Mouse (Mus musculus): ENCODE results near the gene Ptprm. TPM values are rescaled to one million over a fixed set of nuclear protein-coding genes. Genes with fewer than 3 reads are reported as not detected.

Ptprm gene
- polyA plus RNA-seq, 1 experiment from 2014 or later = 7.0 TPM

DNA sequence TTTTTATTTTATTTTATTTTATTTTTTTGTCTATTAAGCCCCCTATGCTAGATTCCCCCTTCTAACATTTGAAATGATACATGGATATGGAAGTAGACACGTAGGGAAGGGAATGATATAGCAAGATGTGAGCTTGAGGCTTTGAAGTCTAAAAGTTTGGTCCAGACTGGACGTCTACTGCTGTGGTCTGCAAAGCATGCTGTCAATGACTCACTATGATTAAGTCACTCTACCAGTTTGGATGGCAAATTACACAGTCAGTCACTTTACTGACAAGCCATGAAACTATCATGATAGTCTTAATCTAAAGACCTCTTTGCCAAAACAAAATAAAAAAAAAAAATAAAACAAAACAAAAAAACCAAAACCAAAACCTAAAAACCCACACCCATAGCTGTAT, 363.5 kb downstream of the Ptprm start:
- Histone ChIP-seq H3K4me3 (ENCODE audit: low read length) (no peak overlapping the region), H3K4me1 (ENCODE audit: control insufficient read depth, insufficient read depth, low read length) (no peaks in the 10 kb centered on the region), H3K4me2 (ENCODE audit: low read depth, low read length) (no peak overlapping the region), H3K27ac (ENCODE audit: low read length) (no peak overlapping the region), H3K27me3 (replicated peaks; ENCODE audit: control insufficient read depth, insufficient read depth, low read length) (no peaks in the 10 kb centered on the region), H3K9me3 (ENCODE audit: control insufficient read depth, low read length) (no peaks in the 10 kb centered on the region), H3K9ac (ENCODE audit: low read depth, low read length) (no peak overlapping the region), H3K36me3 (ENCODE audit: control insufficient read depth, insufficient read depth, low read length) (no peaks in the 10 kb centered on the region)
- no peak for ATAC-seq
- WGBS = 67% methylated on average over 2 of the region's 2 CpGs

DNA sequence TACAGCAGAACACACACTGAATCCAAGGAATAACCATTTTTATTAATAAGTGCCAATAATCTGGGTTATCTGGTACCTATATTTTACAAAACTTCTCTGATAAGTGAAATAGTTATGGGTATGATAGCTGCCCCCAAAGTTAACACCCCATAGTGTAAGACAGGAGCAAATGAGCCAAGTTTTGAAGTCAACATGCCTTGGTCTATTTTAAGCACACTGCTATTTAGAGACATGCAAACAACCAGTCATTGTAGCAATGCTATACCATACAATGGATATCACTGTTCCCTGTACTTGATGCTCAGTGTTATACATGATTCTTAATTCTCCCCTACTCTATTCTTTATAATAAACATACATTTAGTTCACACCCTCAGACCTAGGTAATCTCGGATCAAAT, 366.2 kb downstream of the Ptprm start:
- WGBS = 91% methylated on average over 1 of the region's 1 CpGs
- no peaks in the 10 kb centered on the region for H3K9me3 ChIP-seq (ENCODE audit: control insufficient read depth, low read length)

DNA sequence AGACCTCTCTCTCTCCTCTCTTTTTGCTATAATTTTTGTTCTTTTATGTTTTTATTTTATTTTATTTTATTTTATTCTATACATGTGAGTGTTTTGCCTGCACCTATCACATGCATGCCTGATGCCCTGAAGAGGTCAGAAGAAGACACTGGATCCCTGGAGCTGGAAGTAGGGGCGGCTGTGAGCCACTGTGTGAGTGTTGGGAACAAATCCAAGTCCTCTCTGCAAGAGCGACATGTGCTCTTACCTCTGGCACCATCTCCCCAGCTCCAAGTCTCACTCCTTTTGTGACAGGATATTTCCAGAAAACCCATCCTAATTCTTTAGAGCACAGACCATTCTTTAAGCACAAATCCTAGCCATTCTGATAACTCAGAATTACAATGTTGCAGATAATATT, 372.6 kb downstream of the Ptprm start:
- no peak overlapping the region for H3K27ac ChIP-seq (ENCODE audit: low read length)
- no peak overlapping the region for H3K4me3 ChIP-seq (ENCODE audit: low read length)
- no peaks in the 10 kb centered on the region for H3K4me1 ChIP-seq (ENCODE audit: control insufficient read depth, insufficient read depth, low read length)
- H3K4me2 ChIP-seq (ENCODE audit: low read depth, low read length) = no peak overlapping the region
- no peaks in the 10 kb centered on the region for H3K27me3 ChIP-seq (replicated peaks; ENCODE audit: control insufficient read depth, insufficient read depth, low read length)
- H3K9ac ChIP-seq (ENCODE audit: low read depth, low read length) = no peak overlapping the region
- H3K36me3 ChIP-seq (ENCODE audit: control insufficient read depth, insufficient read depth, low read length) = no peaks in the 10 kb centered on the region
- ATAC-seq = no peak
- no peaks in the 10 kb centered on the region for H3K9me3 ChIP-seq (ENCODE audit: control insufficient read depth, low read length)
- WGBS = 65% methylated on average over 2 of the region's 2 CpGs

More for the DNA sequence above, 366.2 kb downstream of the Ptprm start:
- no peak overlapping the region for H3K9ac ChIP-seq (ENCODE audit: low read depth, low read length)
- no peaks in the 10 kb centered on the region for H3K27me3 ChIP-seq (replicated peaks; ENCODE audit: control insufficient read depth, insufficient read depth, low read length)
- no peaks in the 10 kb centered on the region for H3K4me1 ChIP-seq (ENCODE audit: control insufficient read depth, insufficient read depth, low read length)
- no peak overlapping the region for H3K4me2 ChIP-seq (ENCODE audit: low read depth, low read length)
- no peaks in the 10 kb centered on the region for H3K36me3 ChIP-seq (ENCODE audit: control insufficient read depth, insufficient read depth, low read length)
- H3K4me3 ChIP-seq (ENCODE audit: low read length) = no peak overlapping the region
- ATAC-seq = no peak
- H3K27ac ChIP-seq (ENCODE audit: low read length) = no peak overlapping the region

DNA sequence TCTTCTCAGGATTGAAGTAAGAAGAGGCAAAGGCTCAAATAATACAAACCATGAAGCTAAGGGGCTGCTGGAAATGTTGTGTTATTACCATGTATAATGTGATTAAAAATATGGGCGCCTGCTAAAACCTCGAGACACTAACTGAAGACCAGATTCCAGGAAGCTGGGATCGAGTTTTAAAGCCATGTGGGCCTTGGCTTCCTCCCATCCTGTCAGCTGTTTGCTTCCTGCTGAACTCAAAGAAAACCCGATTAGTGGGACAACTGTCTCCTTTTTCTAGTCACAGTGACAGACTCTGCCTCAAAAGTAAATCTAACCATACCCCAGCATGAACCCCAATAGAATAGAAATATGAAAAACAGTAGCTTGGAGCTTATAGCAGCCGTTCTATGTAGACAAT, 374.3 kb downstream of the Ptprm start:
- H3K4me3 ChIP-seq (ENCODE audit: low read length) = no peak overlapping the region

DNA sequence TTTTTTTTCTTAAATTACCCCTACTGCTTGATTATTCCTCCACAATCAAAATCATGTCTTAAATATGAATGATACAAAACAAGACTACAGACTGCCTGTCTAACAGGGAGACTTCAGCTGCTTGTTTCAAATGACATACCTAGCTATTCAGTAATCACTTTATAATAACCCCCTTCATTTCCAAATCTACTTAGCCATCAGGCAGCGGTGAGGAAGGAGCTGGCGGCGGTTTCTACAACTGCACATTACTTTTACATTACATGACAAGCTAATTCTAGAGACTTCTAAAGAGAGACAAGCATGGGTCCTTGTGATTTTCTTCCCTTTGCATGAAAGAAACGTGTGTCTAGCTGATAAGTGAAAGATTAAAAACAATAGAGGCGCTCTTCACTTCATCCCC, 377.8 kb downstream of the Ptprm start:
- Histone ChIP-seq H3K27ac (ENCODE audit: low read length) (no peak overlapping the region), H3K9ac (ENCODE audit: low read depth, low read length) (no peak overlapping the region), H3K4me3 (ENCODE audit: low read length) (no peak overlapping the region), H3K36me3 (ENCODE audit: control insufficient read depth, insufficient read depth, low read length) (no peaks in the 10 kb centered on the region), H3K4me2 (ENCODE audit: low read depth, low read length) (no peak overlapping the region), H3K9me3 (ENCODE audit: control insufficient read depth, low read length) (no peaks in the 10 kb centered on the region), H3K4me1 (ENCODE audit: control insufficient read depth, insufficient read depth, low read length) (no peaks in the 10 kb centered on the region), H3K27me3 (replicated peaks; ENCODE audit: control insufficient read depth, insufficient read depth, low read length) (no peaks in the 10 kb centered on the region)
- ATAC-seq = no peak
- WGBS = 80% methylated on average over 5 of the region's 5 CpGs

More for the DNA sequence above, 374.3 kb downstream of the Ptprm start:
- no peak overlapping the region for H3K27ac ChIP-seq (ENCODE audit: low read length)
- H3K4me2 ChIP-seq (ENCODE audit: low read depth, low read length) = no peak overlapping the region
- no peak overlapping the region for H3K9ac ChIP-seq (ENCODE audit: low read depth, low read length)
- ATAC-seq = no peak
- no peaks in the 10 kb centered on the region for H3K4me1 ChIP-seq (ENCODE audit: control insufficient read depth, insufficient read depth, low read length)
- H3K9me3 ChIP-seq (ENCODE audit: control insufficient read depth, low read length) = no peaks in the 10 kb centered on the region
- no peaks in the 10 kb centered on the region for H3K36me3 ChIP-seq (ENCODE audit: control insufficient read depth, insufficient read depth, low read length)
- H3K27me3 ChIP-seq (replicated peaks; ENCODE audit: control insufficient read depth, insufficient read depth, low read length) = no peaks in the 10 kb centered on the region
- 70% methylated on average over 5 of the region's 5 CpGs for WGBS

DNA sequence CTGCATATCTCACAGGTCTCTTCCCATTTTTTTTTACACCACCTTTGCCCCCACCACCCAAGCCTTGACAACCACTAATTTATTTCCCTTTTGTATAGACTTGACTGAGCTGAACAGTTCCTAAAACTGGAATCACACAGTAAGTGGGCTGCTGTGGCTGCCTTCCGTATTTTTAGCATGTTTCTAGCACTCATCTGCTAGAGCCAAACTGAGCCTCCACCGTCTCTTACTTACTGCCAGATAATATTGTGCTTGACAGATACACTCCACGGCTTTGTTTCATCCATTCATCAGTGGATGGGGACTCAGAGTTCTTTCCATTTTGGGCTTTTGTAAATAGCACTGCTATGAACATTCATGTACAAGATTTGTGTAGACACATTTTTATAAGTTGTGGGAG, 381.3 kb downstream of the Ptprm start:
- Histone ChIP-seq H3K27me3 (replicated peaks; ENCODE audit: control insufficient read depth, insufficient read depth, low read length) (no peaks in the 10 kb centered on the region), H3K27ac (ENCODE audit: low read length) (no peak overlapping the region), H3K9ac (ENCODE audit: low read depth, low read length) (no peak overlapping the region), H3K4me3 (ENCODE audit: low read length) (no peak overlapping the region), H3K4me2 (ENCODE audit: low read depth, low read length) (no peak overlapping the region), H3K4me1 (ENCODE audit: control insufficient read depth, insufficient read depth, low read length) (no peaks in the 10 kb centered on the region), H3K9me3 (ENCODE audit: control insufficient read depth, low read length) (no peaks in the 10 kb centered on the region), H3K36me3 (ENCODE audit: control insufficient read depth, insufficient read depth, low read length) (no peaks in the 10 kb centered on the region)
- ATAC-seq = no peak
- 74% methylated on average over 3 of the region's 3 CpGs for WGBS

DNA sequence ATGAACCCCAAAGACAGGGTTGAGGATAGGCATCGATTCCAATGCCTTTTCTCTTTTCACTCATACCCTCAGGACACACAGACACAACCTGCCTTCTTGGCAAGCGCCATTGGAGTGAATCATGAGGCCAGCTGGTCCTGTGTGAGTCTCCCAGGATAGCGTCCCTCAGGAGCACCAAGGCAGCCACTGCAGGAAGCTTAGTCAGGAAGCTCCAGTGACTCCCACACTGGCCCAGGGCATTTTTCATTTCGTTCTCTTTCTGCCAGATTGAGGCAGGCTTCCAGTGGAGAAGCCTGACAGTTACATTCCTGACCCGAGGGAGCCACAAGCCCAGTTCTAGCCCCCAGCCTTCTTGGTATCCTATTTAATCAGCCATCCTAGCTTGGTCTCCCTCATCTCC, 393.3 kb downstream of the Ptprm start:
- Histone ChIP-seq H3K27ac (ENCODE audit: low read length) (no peak overlapping the region), H3K4me1 (ENCODE audit: control insufficient read depth, insufficient read depth, low read length) (no peaks in the 10 kb centered on the region), H3K9ac (ENCODE audit: low read depth, low read length) (no peak overlapping the region), H3K9me3 (ENCODE audit: control insufficient read depth, low read length) (no peaks in the 10 kb centered on the region), H3K27me3 (replicated peaks; ENCODE audit: control insufficient read depth, insufficient read depth, low read length) (no peaks in the 10 kb centered on the region), H3K4me3 (ENCODE audit: low read length) (no peak overlapping the region), H3K36me3 (ENCODE audit: control insufficient read depth, insufficient read depth, low read length) (no peaks in the 10 kb centered on the region), H3K4me2 (ENCODE audit: low read depth, low read length) (no peak overlapping the region)
- no peak for ATAC-seq
- 66% methylated on average over 5 of the region's 5 CpGs for WGBS

DNA sequence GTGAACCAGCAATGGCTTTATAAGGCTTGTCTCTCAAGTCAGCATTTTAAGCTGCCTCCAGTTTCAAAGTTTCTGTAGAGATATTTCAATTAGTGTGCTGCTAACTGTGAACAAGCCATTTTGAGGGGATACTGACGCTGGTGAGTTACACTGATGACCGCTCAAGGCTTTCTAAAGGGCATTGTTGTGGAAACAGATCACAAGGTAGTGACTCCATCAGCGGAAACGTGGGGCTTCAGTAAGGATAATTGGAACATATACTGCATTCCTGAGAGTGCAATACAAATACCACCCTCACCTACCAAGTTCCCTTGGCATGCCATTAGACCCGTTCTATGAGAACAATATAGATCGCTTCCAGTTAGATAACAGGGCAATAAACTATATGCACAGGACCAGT, 393.7 kb downstream of the Ptprm start:
- Histone ChIP-seq H3K27ac (ENCODE audit: low read length) (no peak overlapping the region), H3K4me3 (ENCODE audit: low read length) (no peak overlapping the region), H3K4me1 (ENCODE audit: control insufficient read depth, insufficient read depth, low read length) (no peaks in the 10 kb centered on the region), H3K36me3 (ENCODE audit: control insufficient read depth, insufficient read depth, low read length) (no peaks in the 10 kb centered on the region), H3K4me2 (ENCODE audit: low read depth, low read length) (no peak overlapping the region), H3K9me3 (ENCODE audit: control insufficient read depth, low read length) (no peaks in the 10 kb centered on the region), H3K9ac (ENCODE audit: low read depth, low read length) (no peak overlapping the region), H3K27me3 (replicated peaks; ENCODE audit: control insufficient read depth, insufficient read depth, low read length) (no peaks in the 10 kb centered on the region)
- 71% methylated on average over 6 of the region's 6 CpGs for WGBS
- ATAC-seq = no peak

DNA sequence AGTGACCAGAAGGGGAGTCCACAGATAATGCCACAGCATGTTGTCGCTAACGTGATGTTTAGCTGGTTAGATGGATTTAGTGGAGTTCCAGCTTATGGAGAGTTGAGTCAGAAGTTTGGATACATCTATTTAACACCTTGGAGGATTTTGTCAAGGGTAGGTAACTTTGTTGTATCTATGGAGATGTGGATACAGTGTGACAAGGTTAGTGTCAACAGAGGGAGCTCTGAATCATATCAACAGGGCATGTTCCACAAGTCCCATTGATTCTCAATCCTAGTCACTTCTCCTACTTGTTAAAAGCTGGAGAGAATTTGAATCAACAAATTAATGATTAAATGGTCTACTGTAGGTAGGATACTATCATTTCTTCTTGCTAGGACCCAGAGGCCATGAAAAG, 394.4 kb downstream of the Ptprm start:
- H3K27me3 ChIP-seq (replicated peaks; ENCODE audit: control insufficient read depth, insufficient read depth, low read length) = no peaks in the 10 kb centered on the region
- no peak overlapping the region for H3K9ac ChIP-seq (ENCODE audit: low read depth, low read length)
- no peaks in the 10 kb centered on the region for H3K4me1 ChIP-seq (ENCODE audit: control insufficient read depth, insufficient read depth, low read length)
- no peak for ATAC-seq
- WGBS = 96% methylated on average over 2 of the region's 2 CpGs
- H3K27ac ChIP-seq (ENCODE audit: low read length) = no peak overlapping the region
- H3K9me3 ChIP-seq (ENCODE audit: control insufficient read depth, low read length) = no peaks in the 10 kb centered on the region
- H3K4me2 ChIP-seq (ENCODE audit: low read depth, low read length) = no peak overlapping the region
- no peak overlapping the region for H3K4me3 ChIP-seq (ENCODE audit: low read length)
- no peaks in the 10 kb centered on the region for H3K36me3 ChIP-seq (ENCODE audit: control insufficient read depth, insufficient read depth, low read length)

DNA sequence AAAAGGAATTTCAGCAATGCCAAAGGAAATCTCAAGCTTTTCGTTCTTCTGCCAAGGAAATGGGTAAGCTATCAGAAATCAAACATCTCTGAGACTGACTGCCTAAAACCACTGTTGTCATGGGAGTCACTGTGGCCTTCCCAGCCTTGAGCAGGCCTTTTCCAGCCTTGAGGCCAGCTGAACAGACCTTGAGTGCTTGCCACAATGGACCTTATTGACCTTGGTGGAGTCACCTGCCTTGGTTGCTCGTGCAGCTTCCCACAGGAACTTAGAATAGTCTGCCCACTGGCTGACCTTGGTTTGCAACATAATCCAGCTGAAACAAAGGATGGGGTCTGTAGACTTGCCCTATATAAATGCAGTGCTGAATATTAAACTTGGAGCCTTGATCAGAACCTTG, 395.5 kb downstream of the Ptprm start:
- H3K4me3 ChIP-seq (ENCODE audit: low read length) = no peak overlapping the region
- 79% methylated on average over 2 of the region's 2 CpGs for WGBS
- H3K4me1 ChIP-seq (ENCODE audit: control insufficient read depth, insufficient read depth, low read length) = no peaks in the 10 kb centered on the region
- no peak for ATAC-seq
- H3K4me2 ChIP-seq (ENCODE audit: low read depth, low read length) = no peak overlapping the region
- no peaks in the 10 kb centered on the region for H3K27me3 ChIP-seq (replicated peaks; ENCODE audit: control insufficient read depth, insufficient read depth, low read length)
- H3K9ac ChIP-seq (ENCODE audit: low read depth, low read length) = no peak overlapping the region
- no peak overlapping the region for H3K27ac ChIP-seq (ENCODE audit: low read length)
- H3K36me3 ChIP-seq (ENCODE audit: control insufficient read depth, insufficient read depth, low read length) = no peaks in the 10 kb centered on the region
- no peaks in the 10 kb centered on the region for H3K9me3 ChIP-seq (ENCODE audit: control insufficient read depth, low read length)

All from intestine, embryonic 16.5 days (tissue).